Mouse (Mus musculus): ENCODE results near the gene Ovca2. TPM values are rescaled to one million over a fixed set of nuclear protein-coding genes. Genes with fewer than 3 reads are reported as not detected.

Ovca2 gene
- polyA plus RNA-seq, 1 experiment from 2014 or later, result 14.4 TPM

- Histone ChIP-seq H3K4me1 (ENCODE audit: control insufficient read depth, insufficient read depth, low read depth, low read length) (no peaks in the 10 kb centered on the region), H3K27ac (ENCODE audit: low read depth, low read length) (no peak overlapping the region), H3K9me3 (ENCODE audit: control insufficient read depth, low read length) (no peaks in the 10 kb centered on the region), H3K36me3 (ENCODE audit: control insufficient read depth, insufficient read depth, low read length) (peaks cover 6% of the 10 kb centered on the region; the same call in 1 of the 2 replicates), H3K9ac (ENCODE audit: low read depth, low read length) (no peak overlapping the region), H3K4me2 (ENCODE audit: low read length) (no peak overlapping the region), H3K27me3 (replicated peaks; ENCODE audit: control insufficient read depth, insufficient read depth, low read length) (no peaks in the 10 kb centered on the region), H3K4me3 (ENCODE audit: low read length) (no peak overlapping the region)
- WGBS, result 74% methylated on average over 6 of the region's 6 CpGs
- ATAC-seq, result no peak
These were observed 24.5 kb downstream of the Ovca2 start for GRCm38 (mm10) chr11:75154053-75154585.

DNA sequence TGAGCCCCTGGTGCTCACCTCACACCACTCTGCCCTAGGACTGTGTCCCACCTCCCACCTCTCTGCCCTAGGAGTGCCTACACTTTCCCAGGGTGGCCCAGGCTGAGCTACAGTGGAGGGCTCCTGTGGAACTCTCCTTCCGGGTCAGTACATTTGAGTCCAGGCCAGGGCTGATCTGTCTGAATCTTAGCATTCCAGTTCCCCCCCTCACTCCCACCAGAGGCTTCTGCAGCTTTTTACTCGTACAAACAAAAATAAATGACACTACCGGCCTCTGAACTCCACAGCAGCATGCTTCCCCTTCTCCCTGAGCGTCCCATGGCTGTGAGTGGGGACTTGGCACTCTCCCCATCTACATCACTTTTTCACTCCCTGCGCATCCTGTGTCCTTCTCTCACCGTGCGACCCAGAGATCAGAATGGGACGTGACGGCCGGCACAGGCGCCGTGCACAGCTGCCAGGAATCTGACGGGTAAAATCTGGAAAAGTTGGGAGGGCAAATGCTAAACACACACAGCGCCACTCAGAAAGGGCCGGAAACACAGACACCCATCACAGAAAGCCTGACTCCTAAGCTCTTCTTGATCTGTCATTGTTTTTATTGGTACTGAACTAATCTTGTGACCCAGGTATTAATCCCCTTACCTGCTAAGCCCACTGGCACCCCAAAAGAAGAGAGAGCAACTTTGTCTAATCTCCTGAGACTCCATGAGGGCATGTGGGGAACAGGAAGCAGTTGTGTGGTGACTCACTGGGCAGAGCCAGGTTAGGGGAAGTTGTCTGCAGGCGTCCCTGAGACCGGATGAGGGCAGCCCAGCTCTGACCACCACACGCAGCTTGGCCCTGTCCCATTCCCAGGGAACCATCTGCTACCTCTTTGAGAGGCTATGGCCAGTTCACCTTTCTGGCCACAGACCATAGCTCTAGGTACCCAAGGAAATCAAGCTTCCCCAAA, 25.8 kb downstream of the Ovca2 start:
- H3K4me1 ChIP-seq (ENCODE audit: control insufficient read depth, insufficient read depth, low read depth, low read length), result no peaks in the 10 kb centered on the region; the same call in 1 of the 2 replicates
- no peak for ATAC-seq
- H3K36me3 ChIP-seq (ENCODE audit: control insufficient read depth, insufficient read depth, low read length), result peaks cover 6% of the 10 kb centered on the region; the same call in 1 of the 2 replicates
- H3K27me3 ChIP-seq (replicated peaks; ENCODE audit: control insufficient read depth, insufficient read depth, low read length), result no peaks in the 10 kb centered on the region
- no peak overlapping the region for H3K4me3 ChIP-seq (ENCODE audit: low read length)
- WGBS, result 82% methylated on average over 18 of the region's 18 CpGs
- no peaks in the 10 kb centered on the region for H3K9me3 ChIP-seq (ENCODE audit: control insufficient read depth, low read length)
- H3K4me2 ChIP-seq (ENCODE audit: low read length), result no peak overlapping the region
- peak overlapping the region; percentile 44 for H3K27ac ChIP-seq (ENCODE audit: low read depth, low read length)
- H3K9ac ChIP-seq (ENCODE audit: low read depth, low read length), result no peak overlapping the region

DNA sequence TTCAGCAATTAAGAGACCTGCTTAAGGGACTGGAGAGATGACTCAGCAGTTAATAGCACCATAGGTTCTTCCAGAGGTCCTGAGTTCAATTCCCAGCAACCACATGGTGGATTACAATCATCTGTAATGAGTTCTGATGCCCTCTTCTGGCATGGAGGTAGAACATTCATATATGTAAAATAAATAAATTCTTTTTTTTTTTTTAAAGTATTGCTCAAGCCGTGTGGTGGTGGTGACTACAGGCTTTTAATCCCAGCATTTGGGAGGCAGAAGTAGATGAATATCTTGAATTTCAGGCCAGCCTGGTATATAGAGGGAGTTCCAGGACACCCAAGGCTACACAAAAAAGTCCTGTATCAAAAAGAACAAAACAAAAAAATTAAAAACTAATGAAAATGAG, 28.3 kb downstream of the Ovca2 start:
- Histone ChIP-seq H3K27ac (ENCODE audit: low read depth, low read length) (no peak overlapping the region), H3K4me2 (ENCODE audit: low read length) (no peak overlapping the region), H3K9me3 (ENCODE audit: control insufficient read depth, low read length) (no peaks in the 10 kb centered on the region), H3K27me3 (replicated peaks; ENCODE audit: control insufficient read depth, insufficient read depth, low read length) (no peaks in the 10 kb centered on the region), H3K36me3 (ENCODE audit: control insufficient read depth, insufficient read depth, low read length) (peaks cover 6% of the 10 kb centered on the region; the same call in 1 of the 2 replicates), H3K4me1 (ENCODE audit: control insufficient read depth, insufficient read depth, low read depth, low read length) (peaks cover 12% of the 10 kb centered on the region), H3K4me3 (ENCODE audit: low read length) (no peak overlapping the region), H3K9ac (ENCODE audit: low read depth, low read length) (no peak overlapping the region)
- no peak for ATAC-seq
- WGBS, result 86% methylated on average over 1 of the region's 1 CpGs

- Histone ChIP-seq H3K4me3 (ENCODE audit: low read length) (no peak overlapping the region), H3K36me3 (ENCODE audit: control insufficient read depth, insufficient read depth, low read length) (peaks cover 12% of the 10 kb centered on the region; the same call in 1 of the 2 replicates), H3K4me1 (ENCODE audit: control insufficient read depth, insufficient read depth, low read depth, low read length) (peaks cover 12% of the 10 kb centered on the region), H3K4me2 (ENCODE audit: low read length) (no peak overlapping the region), H3K27me3 (replicated peaks; ENCODE audit: control insufficient read depth, insufficient read depth, low read length) (no peaks in the 10 kb centered on the region), H3K9ac (ENCODE audit: low read depth, low read length) (no peak overlapping the region), H3K9me3 (ENCODE audit: control insufficient read depth, low read length) (no peaks in the 10 kb centered on the region), H3K27ac (ENCODE audit: low read depth, low read length) (peak overlapping the region; percentile 74)
- WGBS, result 93% methylated on average over 10 of the region's 11 CpGs
- peak; percentile 4; the same call in 1 of the 2 replicates for ATAC-seq
These were observed 30.2 kb downstream of the Ovca2 start for GRCm38 (mm10) chr11:75148332-75149035.

DNA sequence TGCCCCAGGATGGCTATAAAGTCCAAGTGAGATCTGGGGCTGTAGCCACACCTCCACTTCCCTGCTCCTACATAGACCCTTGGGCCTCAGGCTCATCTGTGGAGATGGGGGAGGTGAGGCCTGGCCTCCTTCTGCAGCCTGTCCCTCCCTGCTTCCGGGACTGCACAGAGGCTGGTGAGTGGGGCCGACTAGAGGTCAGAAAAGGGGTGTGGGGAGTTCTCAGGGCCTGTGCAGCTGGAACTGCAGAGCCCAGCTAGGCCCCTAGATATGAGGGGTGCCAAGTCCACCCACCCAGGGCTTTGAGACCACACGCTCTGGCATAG, 30.8 kb downstream of the Ovca2 start:
- peaks cover 12% of the 10 kb centered on the region for H3K4me1 ChIP-seq (ENCODE audit: control insufficient read depth, insufficient read depth, low read depth, low read length)
- 46% methylated on average over 3 of the region's 3 CpGs for WGBS
- peaks cover 14% of the 10 kb centered on the region; the same call in 1 of the 2 replicates for H3K36me3 ChIP-seq (ENCODE audit: control insufficient read depth, insufficient read depth, low read length)
- no peak overlapping the region for H3K4me2 ChIP-seq (ENCODE audit: low read length)
- H3K4me3 ChIP-seq (ENCODE audit: low read length), result no peak overlapping the region
- no peaks in the 10 kb centered on the region for H3K27me3 ChIP-seq (replicated peaks; ENCODE audit: control insufficient read depth, insufficient read depth, low read length)
- no peak overlapping the region for H3K9ac ChIP-seq (ENCODE audit: low read depth, low read length)
- H3K27ac ChIP-seq (ENCODE audit: low read depth, low read length), result peak overlapping the region; percentile 74
- ATAC-seq, result no peak
- H3K9me3 ChIP-seq (ENCODE audit: control insufficient read depth, low read length), result no peaks in the 10 kb centered on the region

DNA sequence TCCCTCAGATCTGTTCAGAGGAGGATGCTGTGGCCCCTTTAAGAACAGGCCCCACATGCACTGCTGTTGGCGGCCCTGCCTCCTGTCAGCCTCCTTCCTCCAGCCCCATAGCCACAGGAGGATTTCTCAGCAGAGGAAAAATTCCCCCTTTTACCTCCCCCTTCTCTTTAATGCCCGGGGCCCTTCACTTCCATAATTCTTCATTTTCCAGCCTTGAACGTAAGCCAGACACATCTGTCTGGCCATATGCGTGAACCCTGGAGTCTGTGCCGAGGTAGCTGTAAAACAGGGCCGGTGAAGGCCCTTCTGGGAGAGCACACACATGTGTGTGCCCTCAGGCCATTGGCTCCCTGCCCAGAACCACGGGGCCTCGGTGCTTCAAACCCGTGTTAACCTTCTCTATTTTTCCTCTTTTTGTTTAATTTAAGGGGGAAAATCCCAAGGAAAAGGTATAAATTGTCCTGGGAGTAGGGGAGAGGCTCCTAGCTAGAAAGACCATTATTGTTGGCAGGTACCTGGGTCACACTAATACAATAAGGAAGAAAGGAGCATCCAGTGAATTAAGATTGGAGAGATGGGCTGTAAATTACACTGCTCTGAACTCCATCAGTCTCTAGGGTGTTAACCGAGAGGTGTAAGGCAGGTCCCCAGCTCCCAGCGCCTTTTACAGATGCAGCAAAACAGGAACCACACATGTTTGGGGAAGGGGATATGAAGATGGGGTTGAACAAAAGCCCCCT, 31.4 kb downstream of the Ovca2 start:
- ATAC-seq, result peak; percentile 78
- H3K4me1 ChIP-seq (ENCODE audit: control insufficient read depth, insufficient read depth, low read depth, low read length), result peaks cover 12% of the 10 kb centered on the region
- WGBS, result 33% methylated on average over 11 of the region's 11 CpGs
- peaks cover 15% of the 10 kb centered on the region; the same call in 1 of the 2 replicates for H3K36me3 ChIP-seq (ENCODE audit: control insufficient read depth, insufficient read depth, low read length)
- H3K4me2 ChIP-seq (ENCODE audit: low read length), result no peak overlapping the region
- H3K9ac ChIP-seq (ENCODE audit: low read depth, low read length), result no peak overlapping the region
- no peaks in the 10 kb centered on the region for H3K9me3 ChIP-seq (ENCODE audit: control insufficient read depth, low read length)
- H3K4me3 ChIP-seq (ENCODE audit: low read length), result no peak overlapping the region
- peak overlapping the region; percentile 74 for H3K27ac ChIP-seq (ENCODE audit: low read depth, low read length)
- H3K27me3 ChIP-seq (replicated peaks; ENCODE audit: control insufficient read depth, insufficient read depth, low read length), result no peaks in the 10 kb centered on the region

GRCm38 (mm10) chr11:75145841-75146240, 32.8 kb downstream of the Ovca2 start:
- no peak overlapping the region for H3K4me2 ChIP-seq (ENCODE audit: low read length)
- H3K9ac ChIP-seq (ENCODE audit: low read depth, low read length), result no peak overlapping the region
- H3K27me3 ChIP-seq (replicated peaks; ENCODE audit: control insufficient read depth, insufficient read depth, low read length), result no peaks in the 10 kb centered on the region
- no peak overlapping the region for H3K4me3 ChIP-seq (ENCODE audit: low read length)
- H3K27ac ChIP-seq (ENCODE audit: low read depth, low read length), result no peak overlapping the region
- WGBS, result 82% methylated on average over 2 of the region's 2 CpGs
- no peak for ATAC-seq
- no peaks in the 10 kb centered on the region for H3K9me3 ChIP-seq (ENCODE audit: control insufficient read depth, low read length)
- peaks cover 15% of the 10 kb centered on the region; the same call in 1 of the 2 replicates for H3K36me3 ChIP-seq (ENCODE audit: control insufficient read depth, insufficient read depth, low read length)
- H3K4me1 ChIP-seq (ENCODE audit: control insufficient read depth, insufficient read depth, low read depth, low read length), result peaks cover 12% of the 10 kb centered on the region

GRCm38 (mm10) chr11:75142749-75143148, 35.9 kb downstream of the Ovca2 start:
- Histone ChIP-seq H3K36me3 (ENCODE audit: control insufficient read depth, insufficient read depth, low read length) (peaks cover 9% of the 10 kb centered on the region; the same call in 1 of the 2 replicates), H3K27me3 (replicated peaks; ENCODE audit: control insufficient read depth, insufficient read depth, low read length) (no peaks in the 10 kb centered on the region), H3K4me1 (ENCODE audit: control insufficient read depth, insufficient read depth, low read depth, low read length) (peaks cover 13% of the 10 kb centered on the region), H3K9me3 (ENCODE audit: control insufficient read depth, low read length) (no peaks in the 10 kb centered on the region), H3K27ac (ENCODE audit: low read depth, low read length) (no peak overlapping the region), H3K9ac (ENCODE audit: low read depth, low read length) (no peak overlapping the region), H3K4me2 (ENCODE audit: low read length) (no peak overlapping the region), H3K4me3 (ENCODE audit: low read length) (no peak overlapping the region)
- 91% methylated on average over 4 of the region's 4 CpGs for WGBS
- no peak for ATAC-seq
